Mouse (Mus musculus) liver, embryonic 15.5 days (tissue): ENCODE results near the gene Ldlrad3. TPM values are rescaled to one million over a fixed set of nuclear protein-coding genes. Genes with fewer than 3 reads are reported as not detected.
A peak's percentile ranks its signal among the peaks of the same experiment; 100 is the strongest.

Source experiments
- ATAC-seq: fragments of 200-750 bp; cut with Nextera tagmentation; 2 replicates; pipeline ENCODE4 v1.8.0; 2017; ENCODE audit warnings: moderate number of reproducible peaks, mild to moderate bottlenecking, moderate library complexity; ENCODE audit not compliant: insufficient read depth
- H3K27ac ChIP-seq: fragments of 300-500 bp; sonication (generic); replicated peaks from 2 replicates; pipeline ENCODE4 v1.5.1; 2015; ENCODE audit warnings: mild to moderate bottlenecking, inconsistent platforms
- H3K27me3 ChIP-seq: fragments of 300-500 bp; sonication (generic); 2 replicates; pipeline ENCODE4 v1.6.1; 2015; ENCODE audit warnings: mild to moderate bottlenecking, inconsistent platforms
- H3K36me3 ChIP-seq: fragments of 300-500 bp; sonication (generic); replicated peaks from 2 replicates; pipeline ENCODE4 v1.6.1; 2015; ENCODE audit warnings: moderate library complexity, mild to moderate bottlenecking, inconsistent platforms
- H3K4me1 ChIP-seq: fragments of 300-500 bp; sonication (generic); replicated peaks from 2 replicates; pipeline ENCODE4 v1.6.1; 2015; ENCODE audit warnings: inconsistent platforms
- H3K4me2 ChIP-seq: fragments of 300-500 bp; sonication (generic); 2 replicates; pipeline ENCODE4 v1.6.1; 2015; ENCODE audit warnings: moderate library complexity, mild to moderate bottlenecking, inconsistent platforms
- H3K4me3 ChIP-seq: fragments of 300-500 bp; sonication (generic); replicated peaks from 2 replicates; pipeline ENCODE4 v1.5.1; 2015; ENCODE audit warnings: mild to moderate bottlenecking, inconsistent platforms
- H3K9ac ChIP-seq: fragments of 300-500 bp; sonication (generic); 2 replicates; pipeline ENCODE4 v1.6.1; 2015; ENCODE audit warnings: moderate library complexity, mild to moderate bottlenecking, inconsistent platforms
- H3K9me3 ChIP-seq: fragments of 300-500 bp; sonication (generic); replicated peaks from 2 replicates; pipeline ENCODE4 v1.6.1; 2016; ENCODE audit warnings: inconsistent platforms
- WGBS: fragments of 180-500 bp; shearing (Covaris S2); methylation state at CpG from one replicate; pipeline ENCODE4 v1.1.7; 2015; ENCODE audit warnings: mixed read lengths; ENCODE audit not compliant: insufficient replicate concordance; 5-methylcytosine and 5-hydroxymethylcytosine counted together
- polyA plus RNA-seq: library from polyadenylated mRNA; unstranded; fragments of >200 nt; fragmentation: Nextera tagmentation; extraction: Ambion mirVana; gene quantifications from 2 replicates; pipeline ENCODE4 v1.2.1, GENCODE M21; 2015

Ldlrad3 gene
- polyA plus RNA-seq, 1 experiment from 2014 or later = 4.8 TPM

DNA sequence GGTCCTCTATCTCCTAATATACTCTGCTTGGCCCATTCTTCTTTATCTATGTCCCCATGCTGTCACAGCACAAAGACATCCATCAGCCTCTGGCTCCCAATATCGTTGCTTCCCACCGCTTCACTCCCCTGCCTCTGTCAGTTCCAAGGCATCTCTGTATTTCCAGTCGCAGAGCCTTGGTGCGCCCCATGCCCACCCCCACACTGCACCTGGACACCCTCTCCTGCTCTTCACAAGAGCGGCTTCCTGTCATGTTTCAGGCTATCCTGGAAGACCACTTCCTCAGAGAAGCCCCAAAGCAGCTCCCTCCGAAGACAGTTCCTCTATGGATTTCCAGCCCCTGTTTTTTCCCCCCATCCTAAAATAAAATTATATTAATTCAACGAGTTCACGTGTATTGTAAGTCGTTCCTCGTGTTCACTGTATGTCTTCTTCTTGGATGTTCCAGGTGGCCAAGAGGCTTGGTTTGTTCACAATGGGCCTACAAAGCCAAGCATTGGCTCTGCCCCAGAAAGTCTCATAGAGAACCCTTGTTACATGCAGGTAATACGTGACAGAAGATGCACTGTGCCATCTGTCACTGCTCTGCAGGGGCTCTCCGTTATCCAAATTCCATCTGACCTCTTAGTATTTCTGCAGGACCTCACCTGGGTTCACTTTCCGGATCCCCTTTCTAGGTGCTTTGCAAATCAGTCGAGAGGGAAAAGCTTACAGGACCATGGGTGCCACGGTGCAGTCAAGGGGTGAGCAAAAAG lies 276.7 kb downstream of the Ldlrad3 start:
- no peaks in the 10 kb centered on the region for H3K36me3 ChIP-seq
- H3K4me2 ChIP-seq = no peak overlapping the region
- no peaks in the 10 kb centered on the region for H3K4me1 ChIP-seq
- no peak overlapping the region for H3K9ac ChIP-seq
- 73% methylated on average over 15 of the region's 15 CpGs for WGBS
- no peaks in the 10 kb centered on the region for H3K9me3 ChIP-seq
- ATAC-seq = no peak
- no peak overlapping the region for H3K27ac ChIP-seq
- H3K4me3 ChIP-seq = no peak overlapping the region
- no peaks in the 10 kb centered on the region for H3K27me3 ChIP-seq

DNA sequence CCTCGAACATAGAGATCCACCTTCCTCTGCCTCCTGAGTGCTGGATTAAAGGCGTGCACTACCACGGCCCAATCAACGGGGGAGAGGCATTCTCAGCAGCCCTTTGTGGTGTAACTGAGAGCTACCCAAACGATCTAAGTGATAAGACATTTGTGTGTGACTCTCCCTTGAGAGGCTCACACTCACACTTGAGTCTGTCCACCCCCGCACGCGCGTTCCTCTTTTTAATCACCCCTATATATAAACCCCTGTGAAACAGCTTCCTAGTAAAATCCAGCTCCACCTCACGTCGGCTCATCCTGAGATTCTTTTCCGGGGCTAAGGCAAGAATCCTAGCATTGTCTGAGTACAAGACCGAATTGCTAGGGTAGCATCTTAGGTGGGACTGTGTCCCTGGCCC lies 277.4 kb downstream of the Ldlrad3 start:
- H3K4me2 ChIP-seq = no peak overlapping the region
- no peak overlapping the region for H3K27ac ChIP-seq
- WGBS = 42% methylated on average over 13 of the region's 13 CpGs
- ATAC-seq = no peak
- H3K4me1 ChIP-seq = peaks cover 4% of the 10 kb centered on the region; the same call in 1 of the 2 replicates
- no peak overlapping the region for H3K9ac ChIP-seq
- no peaks in the 10 kb centered on the region for H3K27me3 ChIP-seq
- H3K36me3 ChIP-seq = no peaks in the 10 kb centered on the region
- no peak overlapping the region for H3K4me3 ChIP-seq
- no peaks in the 10 kb centered on the region for H3K9me3 ChIP-seq

DNA sequence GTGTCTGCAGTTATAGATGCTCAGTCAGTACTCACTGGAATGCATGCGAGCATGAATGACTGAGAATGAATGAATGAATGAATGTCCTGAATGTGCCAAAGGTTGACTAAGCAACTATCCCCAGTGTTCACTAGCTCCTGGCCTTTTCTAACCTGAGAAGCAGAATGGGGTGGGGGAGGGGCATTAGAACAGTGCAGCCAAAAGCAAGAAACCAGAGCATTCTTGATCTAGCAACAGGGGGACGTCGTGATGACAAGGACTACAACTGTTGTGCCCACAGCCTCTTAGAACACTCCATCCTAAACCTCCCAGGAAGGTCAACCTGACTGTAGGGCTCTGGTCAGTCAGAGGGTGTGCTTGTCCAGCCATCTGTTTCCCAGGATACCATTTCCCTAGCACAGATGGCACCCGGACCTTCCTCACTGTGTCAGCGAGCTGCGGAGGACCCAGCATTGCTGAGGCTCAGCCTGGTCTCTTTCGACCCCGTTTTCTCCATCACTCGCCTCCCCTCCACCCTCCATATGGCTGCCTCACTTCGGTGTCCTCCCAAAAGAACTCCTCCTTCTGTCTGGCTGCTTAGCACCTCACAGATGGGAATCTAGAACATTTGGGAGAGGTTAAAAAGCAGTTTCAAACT lies 278.7 kb downstream of the Ldlrad3 start:
- ATAC-seq = no peak
- Histone ChIP-seq H3K4me1 (peaks cover 12% of the 10 kb centered on the region; the same call in 1 of the 2 replicates), H3K36me3 (no peaks in the 10 kb centered on the region), H3K9me3 (no peaks in the 10 kb centered on the region), H3K4me2 (no peak overlapping the region), H3K27ac (no peak overlapping the region), H3K27me3 (no peaks in the 10 kb centered on the region), H3K4me3 (no peak overlapping the region), H3K9ac (no peak overlapping the region)
- WGBS = 54% methylated on average over 10 of the region's 10 CpGs

DNA sequence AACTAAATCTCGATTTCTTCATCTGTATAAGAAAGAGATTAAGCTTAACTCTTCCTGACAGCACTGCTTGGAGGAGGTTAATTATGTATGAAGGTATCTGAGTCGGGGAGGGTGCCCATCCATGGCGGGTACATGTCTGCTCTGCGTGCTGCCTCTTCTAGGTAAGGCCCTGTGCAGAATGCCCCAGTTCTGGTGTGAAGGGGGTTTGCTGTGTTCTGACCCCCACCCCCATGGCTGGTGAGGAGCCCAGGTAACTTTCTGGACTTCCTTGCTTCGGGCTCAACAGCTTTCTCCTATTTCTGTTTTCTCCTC lies 279.9 kb downstream of the Ldlrad3 start:
- Histone ChIP-seq H3K9ac (no peak overlapping the region), H3K36me3 (no peaks in the 10 kb centered on the region), H3K4me3 (no peak overlapping the region), H3K27me3 (no peaks in the 10 kb centered on the region), H3K4me1 (peaks cover 12% of the 10 kb centered on the region; the same call in 1 of the 2 replicates), H3K9me3 (no peaks in the 10 kb centered on the region), H3K27ac (no peak overlapping the region), H3K4me2 (peak overlapping the region; percentile 48)
- ATAC-seq = no peak
- 48% methylated on average over 5 of the region's 5 CpGs for WGBS

DNA sequence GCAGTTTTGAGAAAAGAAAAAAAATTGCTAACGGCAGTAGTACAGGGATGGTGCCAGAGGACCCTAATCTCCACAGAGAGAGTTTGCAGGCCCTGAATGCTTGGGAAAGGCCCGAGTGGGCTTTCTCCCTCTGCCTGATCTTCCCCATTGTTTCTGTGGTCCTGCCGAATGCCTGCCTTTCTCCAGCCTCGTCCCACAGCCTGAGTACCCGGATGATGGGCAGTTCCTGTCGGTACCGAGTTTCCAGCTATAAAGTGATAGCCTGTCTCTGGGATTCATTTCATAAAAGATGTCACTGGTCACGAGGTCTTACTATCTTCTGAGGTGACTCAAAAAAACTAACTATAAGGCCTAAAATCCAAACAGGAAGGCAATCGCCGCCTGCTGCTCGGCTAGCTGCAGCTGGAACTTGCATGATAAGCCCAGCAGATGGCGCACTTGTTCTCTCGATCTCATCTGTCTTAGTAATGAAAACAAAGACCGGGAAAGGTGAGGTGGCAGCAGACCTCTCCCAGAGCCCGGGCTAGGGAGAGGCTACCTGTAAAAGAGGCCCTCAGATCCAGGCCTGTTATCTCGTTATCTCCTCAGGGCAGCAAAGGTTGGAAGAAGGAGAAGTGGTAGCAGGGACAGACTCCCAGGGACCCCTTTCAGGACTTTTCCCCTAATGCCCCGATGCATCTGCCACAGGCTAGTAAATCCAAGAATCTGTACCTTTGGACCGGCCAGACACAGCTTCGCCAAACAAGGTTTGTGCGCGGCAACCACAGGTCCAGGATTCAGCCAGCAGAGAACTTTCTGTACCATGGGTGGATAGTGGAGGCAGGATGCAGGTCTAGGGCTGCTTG lies 280.4 kb downstream of the Ldlrad3 start:
- Histone ChIP-seq H3K9ac (no peak overlapping the region), H3K4me1 (peaks cover 12% of the 10 kb centered on the region; the same call in 1 of the 2 replicates), H3K36me3 (no peaks in the 10 kb centered on the region), H3K27me3 (no peaks in the 10 kb centered on the region), H3K27ac (no peak overlapping the region), H3K4me3 (0 out of 2 replicates have a peak overlapping the region, but pooled peaks have one; percentile 18), H3K4me2 (peak overlapping the region; percentile 48), H3K9me3 (no peaks in the 10 kb centered on the region)
- 26% methylated on average over 21 of the region's 21 CpGs for WGBS
- ATAC-seq = peak; percentile 53; the same call in 1 of the 2 replicates

DNA sequence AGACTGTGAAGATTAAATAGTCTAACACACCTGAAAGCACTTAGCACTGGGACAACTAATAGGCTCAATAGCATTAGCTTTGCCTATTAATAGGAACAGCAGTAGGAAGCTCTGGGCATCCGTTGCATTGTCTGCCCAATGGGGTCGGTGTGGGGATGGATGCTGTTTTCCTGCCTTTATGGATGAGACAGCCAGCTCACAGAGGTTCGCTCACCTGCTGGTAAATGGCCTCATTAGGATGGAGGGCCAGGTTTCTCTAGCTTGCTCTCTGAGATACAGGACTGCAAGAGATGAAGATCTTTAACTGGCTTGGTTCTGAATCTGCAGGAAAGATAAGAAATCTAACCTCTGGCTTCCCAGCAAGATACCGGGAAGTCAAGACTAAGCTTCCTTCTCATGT lies 284.0 kb downstream of the Ldlrad3 start:
- 75% methylated on average over 4 of the region's 4 CpGs for WGBS
- no peak overlapping the region for H3K4me2 ChIP-seq
- no peaks in the 10 kb centered on the region for H3K36me3 ChIP-seq
- no peak for ATAC-seq
- peaks cover 12% of the 10 kb centered on the region; the same call in 1 of the 2 replicates for H3K4me1 ChIP-seq
- no peak overlapping the region for H3K9ac ChIP-seq
- no peak overlapping the region for H3K27ac ChIP-seq
- no peak overlapping the region for H3K4me3 ChIP-seq
- no peaks in the 10 kb centered on the region for H3K9me3 ChIP-seq
- H3K27me3 ChIP-seq = no peaks in the 10 kb centered on the region

Other genes starting within 250 kb of the Ldlrad3 start
- 6.2 and 6.4 TPM in 2 replicates for gene Trim44, start 221.4 kb upstream of the Ldlrad3 start, polyA plus RNA-seq